Mouse (Mus musculus) adrenal gland, adult 2 months (tissue): ENCODE data around the gene Hlcs. TPM values are rescaled to one million over a fixed set of nuclear protein-coding genes. Genes with fewer than 3 reads are reported as not detected.

Experiments
- DNase-seq: peaks from one replicate; pipeline ENCODE4 v3.0.0; 2021
- polyA plus RNA-seq: library from polyadenylated mRNA; depleted of rRNA; stranded (reverse); fragments of >200 nt; gene quantifications from 2 replicates; pipeline ENCODE4 v1.2.3, GENCODE M21; 2012
- total RNA-seq, 2 experiments: library from RNA; stranded (reverse); gene quantifications; 2 replicates each; pipeline ENCODE4 v1.2.3; 2021

Hlcs gene
- total and polyA plus RNA-seq, 3 experiments: 10.3 to 16.6 (median 15.0) TPM

- DNase-seq: no peak
Measured at GRCm38 (mm10) chr16:94164236-94164635, 149.1 kb downstream of the Hlcs start.

GRCm38 (mm10) chr16:94163051-94163450, 150.3 kb downstream of the Hlcs start:
- DNase-seq: peak; percentile 68

- DNase-seq: no peak
Measured at GRCm38 (mm10) chr16:94162000-94162399, 151.4 kb downstream of the Hlcs start.

GRCm38 (mm10) chr16:94157819-94158218, 155.6 kb downstream of the Hlcs start:
- no peak for DNase-seq

- DNase-seq: no peak
Measured at GRCm38 (mm10) chr16:94155041-94155653, 158.2 kb downstream of the Hlcs start.

- DNase-seq: no peak
Measured at GRCm38 (mm10) chr16:94150125-94151103, 163.0 kb downstream of the Hlcs start.

GRCm38 (mm10) chr16:94148139-94148538, 165.2 kb downstream of the Hlcs start:
- DNase-seq: peak; percentile 14

GRCm38 (mm10) chr16:94143325-94143724, 170.0 kb downstream of the Hlcs start:
- peak; percentile 43 for DNase-seq

GRCm38 (mm10) chr16:94140746-94141145, 172.6 kb downstream of the Hlcs start:
- DNase-seq: no peak

- no peak for DNase-seq
Measured at GRCm38 (mm10) chr16:94134218-94134617, 179.2 kb downstream of the Hlcs start.

- DNase-seq: no peak
Measured at GRCm38 (mm10) chr16:94128236-94128835, 185.0 kb downstream of the Hlcs start.

GRCm38 (mm10) chr16:94126200-94126599, 187.2 kb downstream of the Hlcs start:
- DNase-seq: no peak

GRCm38 (mm10) chr16:94125172-94125981, 188.0 kb downstream of the Hlcs start:
- no peak for DNase-seq

- peak; percentile 69 for DNase-seq
Measured at GRCm38 (mm10) chr16:94123247-94123646, 190.1 kb downstream of the Hlcs start.

- DNase-seq: no peak
Measured at GRCm38 (mm10) chr16:94122347-94122746, 191.0 kb downstream of the Hlcs start.

GRCm38 (mm10) chr16:94118394-94118793, 195.0 kb downstream of the Hlcs start:
- no peak for DNase-seq

- DNase-seq: no peak
Measured at GRCm38 (mm10) chr16:94117333-94117732, 196.0 kb downstream of the Hlcs start.

GRCm38 (mm10) chr16:94114693-94115092, 198.7 kb downstream of the Hlcs start:
- no peak for DNase-seq

- no peak for DNase-seq
Measured at GRCm38 (mm10) chr16:94113160-94113559, 200.2 kb downstream of the Hlcs start.

GRCm38 (mm10) chr16:94097724-94098455, 215.5 kb downstream of the Hlcs start:
- no peak for DNase-seq

GRCm38 (mm10) chr16:94096479-94096878, 216.9 kb downstream of the Hlcs start:
- no peak for DNase-seq
